Mouse (Mus musculus) embryonic stem cell, embryonic (primary cell): ENCODE measurements around the gene Pus7l.
"Not testable (repeated sequence)": the region's sequence is repeated elsewhere in the genome, so short reads cannot be mapped to it uniquely, and the experiment has no call there.

Source experiments
- CTCF ChIA-PET, 4 experiments: fragments of 300-600 bp in 2 of 4; fragments of 350-600 bp in 2 of 4; sonication (Branson Sonifier 250); formaldehyde crosslinking; loops; one replicate each; lab custom pipeline; 2022; ENCODE audit warnings: inconsistent platforms in 2 of 4; lab: Charles Lee
- POLR2A ChIA-PET, 4 experiments: fragments of 300-600 bp in 2 of 4; fragments of 350-600 bp in 2 of 4; sonication (Branson Sonifier 250); formaldehyde crosslinking; loops; one replicate each; lab custom pipeline; 2022; ENCODE audit warnings: antibody characterized with exemption in 4 of 4, inconsistent platforms in 1 of 4; lab: Charles Lee

The Pus7l gene

DNA sequence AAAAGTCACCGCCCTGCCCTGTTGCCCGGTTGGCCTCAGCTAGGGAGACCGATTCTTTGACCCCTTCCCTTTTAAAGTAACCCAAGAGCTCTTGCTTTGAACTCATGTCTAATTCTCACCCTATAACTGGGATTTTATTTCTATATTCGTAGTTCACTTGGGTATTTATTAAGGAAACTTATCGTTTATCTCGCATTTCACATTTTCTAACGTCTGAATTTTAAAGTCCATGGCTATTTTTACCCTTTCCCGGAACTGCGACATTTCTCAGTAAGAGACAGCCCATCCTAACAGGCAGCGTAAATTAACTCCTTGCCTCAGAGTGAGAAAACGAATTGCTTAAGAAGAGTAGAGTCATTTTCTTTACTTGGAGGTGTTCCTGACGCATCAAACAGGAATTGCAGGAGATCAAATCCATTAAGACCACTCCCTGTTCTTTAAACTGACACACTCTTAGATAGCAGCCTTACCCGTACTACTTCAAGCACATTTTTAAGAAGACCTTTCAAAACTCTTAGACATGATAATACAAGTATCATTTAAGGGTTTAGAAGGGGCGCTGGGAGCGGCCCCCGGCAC is 25.3 kb downstream of the Pus7l start:
- CTCF ChIA-PET = interaction anchor here in 2 of 4 experiments (0.6 kb wide), 2 partner anchors 176 to 354 kb away, joined by 3 read pairs; no protein-coding TSS in a partner anchor
- POLR2A ChIA-PET = interaction anchor here in 2 of 4 experiments (0.9 to 1.4 kb wide), 3 partner anchors 25 to 103 kb away, joined by 3 to 5 read pairs (median 3); partner anchors contain the start of genes Irak4 (in 2 of the 2) and Pus7l (in 2 of the 2)

DNA sequence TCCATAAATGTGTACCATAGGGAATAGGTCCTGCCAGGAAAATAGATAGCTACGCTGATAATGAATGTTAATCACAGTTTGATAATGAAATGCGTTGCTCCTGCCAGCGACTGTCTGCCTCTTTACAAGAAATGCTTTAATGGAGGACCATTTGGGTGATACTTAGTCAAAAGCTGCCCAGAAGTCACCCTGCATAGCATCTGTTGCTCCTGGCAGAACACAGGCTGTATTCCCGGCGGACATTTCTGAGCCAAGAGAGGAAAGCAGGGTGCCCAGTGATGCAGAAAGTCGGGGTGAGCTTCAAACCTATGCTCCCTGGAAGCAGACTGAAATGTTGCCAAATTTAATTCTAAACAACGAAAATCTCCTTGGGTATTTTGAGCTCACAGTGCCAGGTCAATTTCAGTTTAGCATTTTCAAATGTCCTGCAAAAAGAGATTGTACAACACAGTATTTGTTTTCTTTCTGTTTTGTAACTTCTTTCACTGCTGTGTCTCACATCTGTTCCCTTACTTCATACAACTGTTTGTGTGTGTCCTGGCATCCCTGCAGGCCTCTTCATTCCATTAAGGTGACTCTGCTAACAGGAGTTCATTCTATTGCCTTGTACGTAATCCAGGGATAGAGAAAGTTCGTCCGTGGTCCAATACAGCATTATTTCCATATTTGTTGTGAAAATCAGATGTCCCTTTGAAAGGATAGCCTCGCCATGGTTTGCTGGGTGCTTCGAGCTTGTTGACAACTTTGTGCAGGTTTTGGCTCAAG is 39.7 kb downstream of the Pus7l start:
- CTCF ChIA-PET = interaction anchor here in 1 of 4 experiments (0.8 kb wide), 1 partner anchor 928 kb away, joined by 3 read pairs; no protein-coding TSS in a partner anchor
- POLR2A ChIA-PET = no interaction called here

DNA sequence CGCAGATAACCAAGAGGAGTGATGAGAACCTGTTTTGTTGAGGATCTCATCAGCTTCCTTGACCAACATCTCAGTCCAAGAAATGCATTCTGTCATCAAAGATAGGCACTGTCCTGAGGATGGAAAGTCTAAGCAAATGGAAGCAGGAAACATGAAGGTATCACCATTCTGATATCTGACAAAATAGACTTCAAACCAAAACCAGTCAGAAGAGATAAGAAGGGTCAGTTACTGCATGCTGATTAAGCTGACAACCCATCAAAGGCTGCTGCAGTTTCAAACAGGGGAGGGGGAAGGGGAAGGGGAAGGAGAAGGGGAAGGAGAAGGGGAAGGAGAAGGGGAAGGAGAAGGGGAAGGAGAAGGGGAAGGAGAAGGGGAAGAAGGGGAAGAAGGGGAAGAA is 44.1 kb downstream of the Pus7l start:
- CTCF ChIA-PET = no interaction called here
- POLR2A ChIA-PET = no interaction called here

DNA sequence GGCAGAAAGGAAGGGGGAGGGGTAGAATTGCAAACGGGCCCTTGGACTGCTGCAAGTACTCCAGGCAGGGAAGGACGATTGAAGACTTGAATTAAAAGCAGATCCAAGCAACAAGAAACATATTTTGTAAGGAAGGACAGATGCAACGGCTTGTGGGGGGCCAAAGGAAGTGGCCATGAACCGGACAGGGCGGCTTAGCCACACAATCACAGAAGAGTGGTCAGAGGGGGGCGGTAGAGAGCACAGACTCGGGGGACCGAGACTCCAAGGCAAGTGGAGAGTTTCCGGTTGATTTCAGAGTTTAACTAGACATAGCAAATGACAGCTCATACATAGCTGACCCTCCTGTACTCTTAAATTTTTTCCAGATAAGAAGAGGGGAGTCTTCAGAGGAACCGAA is 47.4 kb downstream of the Pus7l start:
- ChIA-PET CTCF (interaction anchor here in 3 of 4 experiments (0.5 to 1.0 kb wide), 7 partner anchors 10 to 336 kb away, joined by 3 to 10 read pairs (median 3); partner anchors contain the start of genes Irak4 (in 1 of the 3) and Pus7l (in 1 of the 3)), POLR2A (interaction anchor here in 2 of 4 experiments (0.6 to 1.2 kb wide), 3 partner anchors 47 to 1454 kb away, joined by 3 read pairs; partner anchors contain the start of genes Irak4 (in 1 of the 2) and Pus7l (in 1 of the 2))

DNA sequence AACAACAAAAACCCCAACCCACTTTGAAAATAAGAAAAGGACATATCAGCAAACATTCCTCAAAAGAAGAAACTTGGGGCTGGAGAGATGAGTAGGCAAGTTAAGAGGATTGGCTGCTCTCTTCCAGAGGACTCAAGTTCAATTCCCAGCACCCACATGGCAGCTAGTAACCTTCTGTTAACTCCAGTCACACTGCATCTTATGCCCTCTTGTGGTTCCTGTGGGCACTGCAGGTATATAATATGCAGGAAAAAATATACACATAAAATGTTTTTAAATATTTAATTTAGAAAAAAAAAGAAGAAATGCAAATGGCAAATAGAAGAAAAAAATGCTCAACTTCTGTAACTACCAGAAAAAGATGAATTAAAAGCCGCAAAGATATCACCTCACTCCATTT is 48.9 kb downstream of the Pus7l start:
- ChIA-PET CTCF (no interaction called here), POLR2A (no interaction called here)

DNA sequence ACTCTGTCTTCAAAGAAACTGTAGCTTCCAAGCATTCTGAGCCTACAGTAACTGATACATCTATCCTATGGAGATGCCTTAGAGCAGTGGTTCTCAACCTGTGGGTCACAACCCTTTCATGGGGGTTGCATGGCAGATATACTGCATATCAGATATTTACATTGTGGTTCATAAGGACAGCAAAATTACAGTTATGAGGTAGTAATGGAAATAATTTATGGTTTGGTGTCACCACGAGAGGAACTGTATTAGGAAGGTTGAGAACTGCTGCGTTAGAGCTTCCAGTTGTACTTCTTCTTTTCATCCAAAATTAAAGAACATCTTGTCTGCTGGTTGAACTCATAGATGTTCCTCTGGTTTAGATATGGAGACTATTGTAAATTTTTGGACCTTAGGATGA is 53.9 kb downstream of the Pus7l start:
- ChIA-PET CTCF (no interaction called here), POLR2A (no interaction called here)

DNA sequence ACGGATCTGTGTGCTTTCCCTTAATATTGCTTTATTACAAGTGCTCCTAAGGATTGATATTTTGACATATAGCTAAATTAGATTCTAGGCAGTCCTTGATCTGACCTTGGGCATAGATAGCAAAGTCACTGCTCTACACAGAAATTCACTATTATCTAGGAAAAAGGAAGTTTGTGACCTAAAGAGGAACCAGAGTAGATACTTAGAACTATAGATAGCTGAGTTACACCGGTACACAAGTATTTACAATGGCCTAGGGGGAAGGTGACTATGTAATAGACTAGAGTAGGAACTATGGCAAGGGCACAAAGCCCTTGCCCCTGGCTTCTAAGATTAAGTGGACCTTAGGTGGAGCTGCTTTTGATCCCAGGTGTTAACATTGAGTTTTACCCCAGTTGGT is 55.3 kb downstream of the Pus7l start:
- CTCF ChIA-PET = not testable (repeated sequence)

DNA sequence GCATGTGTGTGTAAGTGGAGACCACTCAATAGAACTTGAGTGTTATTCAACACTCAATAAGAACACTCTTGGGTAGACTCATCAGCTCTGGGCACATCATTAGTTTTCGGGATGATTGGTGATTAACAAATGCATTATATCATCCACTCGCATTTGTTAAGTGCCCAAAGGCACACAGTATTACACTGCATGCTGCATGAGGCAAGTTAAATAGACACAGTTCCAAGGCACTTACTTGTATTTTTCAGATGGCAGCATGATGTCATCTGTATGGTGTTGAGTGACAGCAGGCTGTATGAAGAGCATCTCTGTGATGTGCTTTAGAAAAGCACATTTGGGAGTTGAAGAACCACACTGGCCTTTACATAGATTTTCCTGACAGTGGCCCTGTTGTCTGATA is 60.8 kb downstream of the Pus7l start:
- POLR2A ChIA-PET = no interaction called here
- CTCF ChIA-PET = no interaction called here

More for the DNA sequence above, 55.3 kb downstream of the Pus7l start:
- POLR2A ChIA-PET = not testable (repeated sequence)

DNA sequence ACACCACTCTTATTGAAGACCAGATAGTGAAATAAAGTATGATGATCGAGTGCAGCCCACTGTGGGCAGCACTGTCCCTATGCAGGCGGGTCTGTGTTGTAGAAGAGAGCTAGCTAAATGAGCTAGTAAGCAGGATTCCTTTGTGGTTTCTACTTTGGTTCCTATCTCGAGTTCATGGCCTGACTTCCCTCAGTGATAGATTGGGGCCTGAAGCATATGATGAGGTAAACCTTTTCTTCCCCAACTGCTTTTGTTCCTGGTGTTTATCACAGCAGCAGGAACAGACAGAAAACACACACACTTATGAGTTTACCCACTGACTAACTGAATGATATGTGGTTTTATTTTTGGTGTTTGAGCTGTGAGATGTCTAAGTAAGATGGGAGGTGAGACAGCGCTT is 62.6 kb downstream of the Pus7l start:
- ChIA-PET CTCF (interaction anchor here in 1 of 4 experiments (1.4 kb wide), 1 partner anchor 10 kb away, joined by 3 read pairs; no protein-coding TSS in a partner anchor), POLR2A (interaction anchor here in 1 of 4 experiments (1.0 kb wide), 1 partner anchor 10 kb away, joined by 3 read pairs; no protein-coding TSS in a partner anchor)

DNA sequence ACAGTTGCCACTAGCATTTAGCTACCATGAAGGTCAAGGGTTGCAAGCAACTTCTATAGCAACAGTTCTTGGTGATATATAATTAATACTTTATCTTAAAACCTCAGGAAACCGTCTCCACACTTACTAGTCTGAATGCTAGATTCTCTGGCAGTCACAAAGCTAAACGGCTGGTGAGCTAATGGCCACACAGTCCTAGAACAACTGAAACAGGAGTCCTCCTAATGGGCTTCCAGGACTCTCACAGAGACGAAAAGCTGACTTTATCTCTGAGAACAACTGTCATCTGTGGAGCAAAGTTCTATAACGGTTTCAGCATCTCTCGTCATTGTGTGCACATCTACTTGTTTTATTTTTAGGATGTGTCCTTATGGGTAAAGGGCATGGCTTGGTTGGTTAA is 63.1 kb downstream of the Pus7l start:
- ChIA-PET POLR2A (interaction anchor here in 1 of 4 experiments (0.5 to 1.0 kb wide), 2 partner anchors 9 to 82 kb away, joined by 3 to 5 read pairs; no protein-coding TSS in a partner anchor), CTCF (interaction anchor here in 1 of 4 experiments (1.4 kb wide), 1 partner anchor 10 kb away, joined by 3 read pairs; no protein-coding TSS in a partner anchor)

DNA sequence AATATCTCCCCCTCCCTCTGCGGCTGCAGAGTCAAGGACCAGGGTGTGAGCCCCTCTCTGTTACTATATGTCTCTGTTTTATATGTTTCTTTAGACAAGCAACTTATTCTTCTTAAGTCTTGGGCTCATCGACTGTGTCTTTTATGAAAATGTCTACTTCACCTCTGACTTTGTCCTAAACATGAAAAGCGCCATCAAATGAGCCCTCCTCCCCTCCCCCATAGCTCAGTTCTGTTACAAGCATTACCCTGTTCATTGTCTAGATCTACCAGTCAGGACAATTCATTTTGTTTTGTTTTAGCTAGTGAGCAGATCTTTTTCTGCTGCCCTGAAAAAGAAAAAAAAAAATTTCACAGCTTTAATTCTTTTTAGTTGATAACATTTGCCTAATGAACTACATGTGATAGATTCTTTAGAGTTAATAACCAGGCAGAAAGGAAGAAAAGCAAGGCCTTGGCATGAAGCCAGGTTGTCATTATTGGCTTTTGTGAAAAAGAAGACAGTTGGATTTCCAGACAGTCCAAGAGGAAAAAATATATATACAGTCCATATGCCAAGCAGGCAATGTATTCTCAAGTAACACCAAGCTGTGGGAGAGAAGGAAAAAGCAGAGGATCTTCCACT is 63.7 kb downstream of the Pus7l start:
- ChIA-PET CTCF (interaction anchor here in 1 of 4 experiments (1.4 kb wide), 1 partner anchor 9 kb away, joined by 3 read pairs; no protein-coding TSS in a partner anchor), POLR2A (interaction anchor here in 1 of 4 experiments (1.0 kb wide), 1 partner anchor 9 kb away, joined by 3 read pairs; no protein-coding TSS in a partner anchor)

DNA sequence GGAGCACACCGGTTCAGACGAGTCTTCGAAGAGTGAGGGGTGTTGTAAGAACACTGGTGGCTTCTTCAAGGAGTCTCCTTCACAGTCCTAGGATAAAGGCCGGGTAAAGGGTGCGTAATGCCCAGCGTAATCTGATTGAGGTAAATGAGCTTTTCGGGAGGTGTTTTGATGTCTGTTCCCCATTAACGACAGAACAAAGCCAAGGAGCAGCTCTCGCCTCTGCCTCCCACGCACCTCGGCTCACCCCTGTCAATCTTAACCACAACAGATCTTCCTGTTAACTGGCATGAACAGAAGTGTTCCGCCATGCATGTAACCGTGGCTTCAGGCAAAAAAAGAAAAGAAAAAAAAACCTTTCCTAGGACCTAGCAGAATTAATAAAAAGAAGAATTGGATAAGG is 64.6 kb downstream of the Pus7l start:
- CTCF ChIA-PET = interaction anchor here in 1 of 4 experiments (0.6 kb wide), 1 partner anchor 18 kb away, joined by 8 read pairs; no protein-coding TSS in a partner anchor
- POLR2A ChIA-PET = no interaction called here

DNA sequence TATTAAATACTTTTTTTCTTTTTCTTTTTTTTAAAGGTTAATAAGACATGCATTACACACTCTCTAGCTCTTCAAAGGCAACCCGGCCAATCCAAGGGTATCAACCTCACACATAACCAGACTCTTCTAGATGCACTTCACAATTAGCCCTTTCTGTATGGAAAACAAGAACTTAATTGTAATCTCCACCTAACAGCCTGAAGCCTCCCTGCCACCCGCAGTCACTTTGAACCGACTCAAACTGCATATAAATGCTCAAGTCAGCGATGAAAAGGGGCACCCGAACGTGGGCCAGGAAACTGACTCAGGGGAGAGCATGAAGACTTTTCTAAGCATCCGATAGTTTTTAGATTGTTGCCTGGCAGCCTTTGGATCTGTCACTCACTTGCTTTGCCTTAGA is 66.1 kb downstream of the Pus7l start:
- ChIA-PET POLR2A (no interaction called here), CTCF (no interaction called here)

DNA sequence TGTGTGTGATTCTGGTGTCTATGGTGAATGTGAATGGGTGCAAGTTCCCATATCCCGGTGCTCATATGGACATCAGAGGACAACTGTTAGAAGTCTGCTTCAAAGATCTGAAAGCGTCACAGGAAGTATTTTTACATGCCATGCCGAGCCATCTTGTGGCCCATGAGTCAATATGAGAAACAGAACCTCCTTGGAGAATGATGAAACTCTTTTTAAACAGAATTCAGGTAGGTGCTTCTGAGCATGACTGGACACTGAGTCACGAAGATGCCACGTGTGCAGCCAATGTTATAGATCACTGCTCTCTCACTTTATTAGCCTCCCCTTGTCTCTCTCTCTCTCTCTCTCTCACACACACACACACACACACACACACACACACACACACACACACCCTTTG is 67.4 kb downstream of the Pus7l start:
- CTCF ChIA-PET = no interaction called here
- POLR2A ChIA-PET = no interaction called here
